Mouse (Mus musculus) CD4-positive naive resting alpha-beta T cell, adult 57 days (primary cell): ENCODE results near the gene Grifin. TPM values are rescaled to one million over a fixed set of nuclear protein-coding genes. Genes with fewer than 3 reads are reported as not detected.

ENCODE experiments used
- total RNA-seq: library from RNA; stranded (reverse); gene quantifications from one replicate; pipeline ENCODE4 v1.2.4, GENCODE M21; 2023

Gene Grifin
- total RNA-seq: not detected

GRCm38 (mm10) chr5:140564896-140565295, at the start of gene Grifin:
Gene Grifin, minus strand, starts transcription at chr5:140565071.

GRCm38 (mm10) chr5:140607001-140607835, 42.3 kb upstream of the Grifin start, which contains the start of gene Lfng:
Gene Lfng, plus strand, starts transcription at chr5:140607320.

Other genes starting within 250 kb of the Grifin start
- gene Mad1l1, start 243.5 kb downstream of the Grifin start, total RNA-seq: 34.9 TPM
- gene Nudt1, start 243.4 kb downstream of the Grifin start, total RNA-seq: 5.0 TPM
- gene Mrm2, start 233.2 kb downstream of the Grifin start, total RNA-seq: 2.4 TPM
- gene Snx8, start 175.8 kb downstream of the Grifin start, total RNA-seq: 7.9 TPM
- gene Eif3b, start 145.7 kb downstream of the Grifin start, total RNA-seq: 111 TPM
- gene Gm4869, start 119.4 kb downstream of the Grifin start, total RNA-seq: 0.27 TPM
- 9.9 TPM for gene Chst12, start 59.5 kb downstream of the Grifin start, total RNA-seq
- 143 TPM for gene Lfng, start 42.2 kb upstream of the Grifin start, total RNA-seq
- gene Ttyh3, start 84.0 kb upstream of the Grifin start, total RNA-seq: 127 TPM
- gene Iqce, start 137.3 kb upstream of the Grifin start, total RNA-seq: 53.2 TPM
- gene Brat1, start 139.9 kb upstream of the Grifin start, total RNA-seq: 23.0 TPM
- 4.1 TPM for gene Amz1, start 159.1 kb upstream of the Grifin start, total RNA-seq